Mouse (Mus musculus) hematopoietic multipotent progenitor cell, adult 10-12 weeks (in vitro differentiated cells): ENCODE data around the gene Rcbtb2. TPM values are rescaled to one million over a fixed set of nuclear protein-coding genes. Genes with fewer than 3 reads are reported as not detected.

Experiments
- polyA plus RNA-seq: library from polyadenylated mRNA; stranded (reverse); fragments of >175 nt; gene quantifications from 2 replicates; pipeline ENCODE4 v1.2.3, GENCODE M21; 2012; ENCODE audit warnings: low replicate concordance

The Rcbtb2 gene
- 11.5 and 16.8 TPM in 2 replicates for polyA plus RNA-seq

DNA sequence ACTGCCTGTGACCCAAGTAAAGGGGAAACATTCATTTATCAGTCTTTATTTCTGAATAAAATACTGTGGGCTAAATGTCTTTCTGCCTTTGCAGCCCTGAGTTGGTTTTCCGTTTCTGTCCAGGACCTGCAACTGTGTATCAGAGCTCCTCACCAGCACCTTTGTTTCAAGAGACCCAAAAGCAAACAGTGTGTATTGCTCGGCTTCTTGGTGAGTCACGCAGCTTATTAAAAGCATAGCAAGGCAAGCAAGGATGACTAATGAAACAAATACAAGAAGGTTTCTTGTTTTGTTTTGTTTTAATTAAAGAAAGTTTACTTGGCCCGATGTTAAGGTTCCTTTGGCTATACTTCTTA is at the start of gene Rcbtb2:
TSS of gene Rcbtb2 (plus strand) at position 115 of the 356 bp plus-strand sequence.

DNA sequence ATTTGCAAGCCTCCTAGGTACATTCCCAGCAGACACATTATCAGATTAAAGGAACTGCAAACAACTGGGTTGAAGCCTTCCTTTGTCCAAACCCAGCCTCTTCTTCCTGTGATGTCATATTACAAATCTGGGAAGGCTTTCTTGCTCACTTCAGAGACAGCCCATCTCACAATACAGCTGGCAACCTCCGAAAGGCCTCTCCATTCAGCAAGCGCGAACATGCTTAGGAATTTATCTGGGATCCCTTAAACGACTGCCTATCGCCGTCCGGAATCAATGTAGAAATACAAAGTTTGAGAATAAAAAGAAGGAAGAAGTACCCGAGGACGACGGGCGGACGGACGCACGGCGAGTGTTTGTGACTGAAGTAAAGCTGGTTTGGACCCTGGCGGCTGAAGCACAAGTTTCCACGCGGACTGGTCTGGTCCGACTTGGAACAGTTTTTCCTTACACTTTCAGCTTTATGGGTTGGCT is 115.0 kb downstream of the Rcbtb2 start, which contains the start of gene Lpar6:
TSS of gene Lpar6 (plus strand) at position 48 of the 474 bp plus-strand sequence.

Other genes starting within 250 kb of the Rcbtb2 start
- gene Cysltr2, start 73.9 kb upstream of the Rcbtb2 start, polyA plus RNA-seq: 2.7 and 3.4 TPM in 2 replicates
- gene Lpar6, start 114.9 kb downstream of the Rcbtb2 start, polyA plus RNA-seq: 0.42 and 0.52 TPM in 2 replicates
- gene Rb1, start 202.8 kb downstream of the Rcbtb2 start, polyA plus RNA-seq: 9.9 and 13.2 TPM in 2 replicates